Mouse (Mus musculus) erythroblast, embryonic 14.5 days (primary cell): Measurements from ENCODE around the gene Lamp1.

Experiments used
- GATA1 ChIP-seq: IDR thresholded peaks from 2 replicates; pipeline ENCODE4 v1.6.1; 2012; ENCODE audit warnings: low read length, inconsistent platforms, mixed read lengths
- TAL1 ChIP-seq: IDR thresholded peaks from 3 replicates; pipeline ENCODE4 v1.6.1; 2012; ENCODE audit warnings: low read length, inconsistent platforms, mixed read lengths

DNA sequence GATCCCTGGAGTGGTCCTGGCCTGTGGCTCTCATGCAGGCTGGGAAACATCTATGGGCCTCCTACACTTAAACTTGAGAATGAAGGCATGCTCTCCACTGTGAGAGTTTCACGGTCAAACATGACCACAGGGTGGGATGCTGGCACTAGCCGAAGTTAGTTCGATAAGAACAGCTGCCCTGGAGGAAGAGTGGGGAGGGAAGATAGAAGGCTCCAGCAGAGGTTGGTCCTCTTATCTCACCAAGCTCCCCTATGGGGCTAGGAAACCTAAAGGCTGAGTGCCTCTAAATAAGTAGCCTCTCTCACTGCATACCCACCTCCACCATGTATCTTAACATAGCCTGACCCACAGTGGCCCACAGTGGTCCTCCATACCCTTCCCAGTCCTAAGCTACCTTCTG lies 43.8 kb downstream of the Lamp1 start:
- TF ChIP-seq TAL1 = peak; percentile 91
- peak; percentile 83 for TF ChIP-seq GATA1
